Mouse (Mus musculus) heart, adult 18-20 months (tissue): ENCODE measurements at regions not wholly inside any gene's neighbourhood (a gene's known extent, or its start where the extent isn't known, plus 50 kb on each side); places are given as distances from the start of the nearest gene placed in this dataset.

Source experiments
- DNase-seq, 2 experiments: peaks; one replicate each; pipeline ENCODE4 v3.0.0; 2021 to 2022; ENCODE audit warnings: mixed read lengths in 1 of 2

DNA sequence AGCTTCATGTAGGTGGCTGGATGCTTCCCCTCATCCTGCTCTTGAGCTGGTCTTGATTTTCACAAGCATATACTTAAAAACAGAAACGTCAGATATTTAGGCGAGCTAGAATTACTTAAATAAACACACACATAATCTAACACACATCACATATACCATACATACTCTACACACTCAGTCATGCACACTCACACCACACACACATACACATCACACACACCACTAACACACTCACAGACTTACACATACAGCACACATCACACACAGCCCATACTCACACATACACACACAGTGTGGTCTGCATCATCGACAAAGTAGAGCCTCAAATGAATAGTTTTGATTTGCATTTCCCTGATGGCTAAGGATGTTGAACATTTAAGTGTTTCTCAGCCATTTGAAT is 116.9 kb downstream of the Spry2 start:
- DNase-seq = no peak

DNA sequence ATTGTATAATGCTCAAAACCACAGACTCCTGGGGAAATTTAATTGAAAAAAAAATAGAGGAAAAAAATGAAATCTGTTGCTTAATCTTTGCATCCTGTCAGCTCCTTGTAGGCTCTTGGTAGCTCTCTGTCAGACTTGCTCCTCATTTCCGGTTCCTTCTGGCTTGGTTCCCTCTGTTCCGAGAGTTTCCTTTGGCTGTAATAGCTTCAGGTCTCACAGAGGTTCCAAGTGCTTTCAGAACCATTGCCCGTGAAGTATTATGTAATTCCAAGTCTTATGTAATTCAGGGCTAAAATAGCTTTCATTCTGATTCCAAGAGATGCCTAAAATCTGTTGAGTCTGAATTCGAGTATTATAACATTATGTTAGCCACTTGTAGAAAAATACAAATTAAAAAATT is 117.3 kb downstream of the Spry2 start:
- DNase-seq = peak; percentile 82 to 87

- DNase-seq = no peak
Measured at GRCm38 (mm10) chr14:105773674-105774073, 122.9 kb downstream of the Spry2 start.

DNA sequence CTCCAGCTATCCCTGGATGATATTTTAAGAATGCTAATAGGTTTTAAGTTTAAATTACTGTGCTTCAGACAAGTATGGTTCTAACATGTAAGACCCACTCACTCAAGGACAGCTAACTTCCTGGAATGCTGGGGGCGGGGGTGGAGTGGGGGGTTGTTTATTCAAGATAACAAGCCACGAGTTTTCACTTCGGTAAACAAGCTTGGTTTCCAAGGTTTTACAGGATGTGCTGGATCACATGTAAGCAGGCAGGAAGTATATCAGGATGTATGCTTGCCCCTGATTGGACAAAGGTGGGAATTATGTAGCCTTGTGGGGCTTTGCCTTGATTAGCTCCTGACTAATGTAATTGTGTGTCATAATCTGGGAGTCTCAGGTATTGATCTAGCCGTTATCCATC is 129.5 kb downstream of the Spry2 start:
- peak in 1 of 2 experiments; percentile 5 for DNase-seq

- DNase-seq = no peak
Measured at GRCm38 (mm10) chr14:105752509-105753375, 143.9 kb downstream of the Spry2 start.

- DNase-seq = no peak
Measured at GRCm38 (mm10) chr14:105751762-105752161, 144.9 kb downstream of the Spry2 start.

GRCm38 (mm10) chr14:105744578-105744977 is 152.0 kb downstream of the Spry2 start:
- DNase-seq = peak in 1 of 2 experiments; percentile 11

DNA sequence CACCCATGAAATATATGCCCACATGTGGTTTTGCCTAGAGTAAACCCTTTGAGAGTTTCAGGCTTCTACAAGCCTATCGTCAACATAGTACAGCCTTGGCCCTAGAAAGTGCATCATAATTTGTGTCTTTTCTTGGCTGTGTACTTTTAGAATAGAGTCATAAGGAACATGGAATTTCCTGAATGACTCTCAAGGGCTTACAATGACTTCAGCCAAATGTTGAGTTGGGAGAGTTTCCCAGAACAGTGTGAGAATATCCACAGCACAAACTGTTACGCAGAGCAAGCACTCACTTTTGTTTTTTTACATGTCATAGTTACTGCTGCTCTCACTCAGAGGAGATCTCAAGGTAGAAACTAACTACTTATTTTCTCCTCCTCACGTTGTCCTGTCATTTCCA is 152.5 kb downstream of the Spry2 start:
- peak; percentile 73 to 90 for DNase-seq

- peak; percentile 84 to 92 for DNase-seq
Measured at GRCm38 (mm10) chr14:105740889-105741288, 155.7 kb downstream of the Spry2 start.

- no peak for DNase-seq
Measured at GRCm38 (mm10) chr14:105738568-105738967, 158.1 kb downstream of the Spry2 start.

GRCm38 (mm10) chr14:105736352-105736751 is 160.3 kb downstream of the Spry2 start:
- DNase-seq = peak in 1 of 2 experiments; percentile 31

DNA sequence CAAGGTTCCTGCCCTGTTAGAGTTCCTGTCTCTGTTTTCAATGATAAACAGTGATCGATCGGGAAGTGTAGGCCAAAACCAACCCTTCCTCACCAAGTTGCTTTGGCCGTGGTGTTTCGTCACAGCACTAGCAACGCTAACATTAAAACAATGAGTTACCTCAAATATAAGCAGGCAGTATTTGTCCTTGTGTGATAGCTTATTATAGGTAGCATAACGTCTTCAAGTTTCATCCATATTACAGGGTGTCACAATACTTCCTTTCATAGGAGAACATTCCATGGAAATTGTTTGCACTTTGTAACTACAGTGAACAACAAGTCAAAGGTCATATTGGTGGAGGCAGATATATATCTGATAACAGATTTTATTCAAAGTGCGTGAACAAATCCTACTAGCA is 162.3 kb downstream of the Spry2 start:
- DNase-seq = no peak

DNA sequence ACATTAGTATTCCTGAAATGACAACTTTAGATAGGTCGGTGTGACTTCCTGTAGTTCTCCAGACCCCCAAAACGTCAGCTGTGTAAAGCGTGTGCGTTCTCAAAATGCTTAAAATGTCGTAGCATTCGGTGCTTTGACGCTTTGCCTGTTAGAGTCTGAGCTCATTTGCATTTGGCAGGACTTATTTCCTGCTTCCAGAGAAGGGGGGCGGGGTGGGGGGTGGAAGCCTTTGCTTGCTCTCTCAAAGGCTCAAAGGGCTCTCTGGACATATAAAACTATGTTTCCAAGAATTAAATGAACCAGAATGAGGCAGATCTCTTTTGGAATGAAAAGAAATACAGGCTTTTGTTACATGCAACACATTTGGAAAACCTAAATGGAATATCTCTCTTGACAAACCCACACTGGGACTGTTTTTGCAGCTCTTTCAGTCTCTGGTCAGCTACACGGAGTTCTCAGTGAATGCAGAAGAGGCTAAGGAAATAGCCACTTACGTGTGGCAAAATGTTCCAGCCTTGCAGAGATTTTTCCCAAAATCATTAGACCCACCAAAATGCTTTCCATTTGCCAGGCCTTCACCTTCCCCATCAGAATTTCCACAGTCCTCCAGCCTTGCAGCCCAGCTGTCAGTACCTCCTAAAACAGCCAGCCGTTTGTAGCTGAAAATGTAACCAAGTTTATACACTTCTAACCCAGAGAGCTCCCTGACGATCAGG is 163.4 kb downstream of the Spry2 start:
- peak; percentile 62 to 78 for DNase-seq

- peak; percentile 86 to 91 for DNase-seq
Measured at GRCm38 (mm10) chr14:105732221-105733012, 164.2 kb downstream of the Spry2 start.

- DNase-seq = peak; percentile 46 to 59
Measured at GRCm38 (mm10) chr14:105730786-105731185, 165.8 kb downstream of the Spry2 start.

- no peak for DNase-seq
Measured at GRCm38 (mm10) chr14:105728841-105729240, 167.8 kb downstream of the Spry2 start.

- no peak for DNase-seq
Measured at GRCm38 (mm10) chr14:105725741-105726140, 170.9 kb downstream of the Spry2 start.

- no peak for DNase-seq
Measured at GRCm38 (mm10) chr14:105722923-105723322, 173.7 kb downstream of the Spry2 start.

- DNase-seq = no peak
Measured at GRCm38 (mm10) chr14:105721576-105721975, 175.0 kb downstream of the Spry2 start.

- no peak for DNase-seq
Measured at GRCm38 (mm10) chr14:105720816-105721510, 175.7 kb downstream of the Spry2 start.

GRCm38 (mm10) chr14:105718676-105719441 is 177.8 kb downstream of the Spry2 start:
- no peak for DNase-seq
